Mouse (Mus musculus) colon, adult 2 months (tissue): ENCODE measurements around the gene Apol11b. TPM values are rescaled to one million over a fixed set of nuclear protein-coding genes. Genes with fewer than 3 reads are reported as not detected.

Source experiments
- polyA plus RNA-seq: library from polyadenylated mRNA; depleted of rRNA; stranded (reverse); fragments of >200 nt; gene quantifications from 2 replicates; pipeline ENCODE4 v1.2.3, GENCODE M21; 2012; rRNA removed

The Apol11b gene
- 0.10 TPM in 1 of 2 replicates, not detected in the other for polyA plus RNA-seq

DNA sequence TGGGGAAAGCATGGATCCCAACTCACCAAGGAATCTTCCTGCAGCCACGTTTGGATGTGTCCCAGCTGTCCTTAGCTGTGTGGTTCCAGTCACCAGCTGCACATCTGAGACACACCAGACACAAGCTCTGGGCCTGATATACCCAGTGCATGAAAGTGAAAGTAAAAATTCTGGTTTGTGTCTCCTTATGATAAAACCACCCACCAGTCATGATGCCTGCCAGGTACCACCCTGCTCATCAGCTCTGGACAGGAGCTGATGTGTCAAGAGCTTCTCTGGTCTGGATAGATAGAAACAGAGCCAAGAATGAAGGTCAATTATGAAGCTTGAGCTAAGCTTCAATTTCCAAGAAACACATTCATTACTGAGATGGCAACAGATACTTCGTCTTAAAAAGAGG lies at the start of gene Apol11b:
Apol11b (minus strand) TSS at position 111 of the 400 bp plus-strand sequence.

DNA sequence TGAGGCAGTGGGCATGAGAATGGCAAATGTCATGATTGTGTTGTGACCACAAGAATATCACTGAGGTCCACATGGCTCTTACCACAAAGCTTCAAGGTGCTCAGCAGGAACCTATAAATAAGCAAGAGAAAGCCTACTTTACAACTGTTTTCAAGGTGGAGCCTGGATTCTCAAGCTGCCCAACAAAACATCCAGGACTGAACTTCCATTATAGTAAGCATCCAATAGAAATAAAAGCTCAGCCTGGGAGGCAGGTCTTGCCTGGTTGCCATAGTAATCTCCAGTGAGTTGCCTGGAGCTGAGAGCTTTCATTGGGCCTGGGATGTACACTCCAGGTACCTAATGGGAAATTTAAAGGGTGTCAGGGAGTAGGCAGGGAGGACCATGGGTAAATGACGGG lies 44.1 kb downstream of the Apol11b start, which contains the start of gene Gm36245:
Gm36245 (plus strand) TSS at position 301 of the 400 bp plus-strand sequence.

DNA sequence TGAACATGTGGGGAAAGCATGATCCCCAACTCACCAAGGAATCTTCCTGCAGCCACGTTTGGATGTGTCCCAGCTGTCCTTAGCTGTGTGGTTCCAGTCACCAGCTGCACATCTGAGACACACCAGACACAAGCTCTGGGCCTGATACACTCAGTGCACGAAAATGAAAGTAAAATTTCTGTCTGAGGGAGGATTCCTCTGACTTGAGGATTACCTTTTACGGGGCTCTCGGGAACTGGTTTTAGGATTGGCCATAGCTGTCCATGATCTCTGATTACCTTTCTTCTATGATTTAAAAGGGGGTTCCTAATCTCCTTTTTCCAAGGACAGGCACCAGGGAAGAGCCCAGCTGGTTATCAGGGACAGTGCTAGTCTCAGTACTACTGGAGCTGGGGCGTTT lies 47.1 kb downstream of the Apol11b start, which contains the start of gene Apol10b:
Apol10b (minus strand) TSS at position 165 of the 400 bp plus-strand sequence.

Other genes starting within 250 kb of the Apol11b start
- 4.1 and 9.1 TPM in 2 replicates for gene Apol7a, start 244.2 kb downstream of the Apol11b start, polyA plus RNA-seq
- 5.0 and 5.8 TPM in 2 replicates for gene Apol9a, start 232.2 kb downstream of the Apol11b start, polyA plus RNA-seq
- 0.14 TPM in 1 of 2 replicates, not detected in the other for gene Apol7b, start 195.8 kb downstream of the Apol11b start, polyA plus RNA-seq
- 10.6 and 16.7 TPM in 2 replicates for gene Apol10a, start 166.2 kb downstream of the Apol11b start, polyA plus RNA-seq
- gene Apol11a, start 135.0 kb downstream of the Apol11b start, polyA plus RNA-seq, result not detected in 2 replicates
- gene Apol7c, start 110.0 kb downstream of the Apol11b start, polyA plus RNA-seq, result 4.8 and 9.0 TPM in 2 replicates
- gene 1700025B11Rik, start 81.4 kb downstream of the Apol11b start, polyA plus RNA-seq, result not detected in 2 replicates
- 0.12 and 0.19 TPM in 2 replicates for gene Apol10b, start 47.2 kb downstream of the Apol11b start, polyA plus RNA-seq
- not detected in 2 replicates for gene Gm36245, start 44.0 kb downstream of the Apol11b start, polyA plus RNA-seq
- gene Apol7e, start 55.6 kb upstream of the Apol11b start, polyA plus RNA-seq, result 1.1 and 1.4 TPM in 2 replicates
- 1.7 and 3.0 TPM in 2 replicates for gene Apol9b, start 85.8 kb upstream of the Apol11b start, polyA plus RNA-seq
- 0.06 and 0.15 TPM in 2 replicates for gene Apol8, start 113.7 kb upstream of the Apol11b start, polyA plus RNA-seq
- 106 and 124 TPM in 2 replicates for gene Myh9, start 198.9 kb upstream of the Apol11b start, polyA plus RNA-seq